Mouse (Mus musculus): ENCODE measurements around the gene Grin2c. TPM values are rescaled to one million over a fixed set of nuclear protein-coding genes. Genes with fewer than 3 reads are reported as not detected.

Grin2c gene
- total RNA-seq, 2 experiments from 2014 or later: 47.3 to 47.4 TPM

GRCm38 (mm10) chr11:115266400-115266778 lies 654 bp downstream of the Grin2c start:
- no peak for DNase-seq (ENCODE audit: extremely low spot score in 1 of 2, low spot score in 1 of 2)

GRCm38 (mm10) chr11:115265771-115266399 lies 1.2 kb downstream of the Grin2c start:
- DNase-seq (ENCODE audit: extremely low spot score in 1 of 2, low spot score in 1 of 2): no peak

GRCm38 (mm10) chr11:115264862-115265668 lies 2.0 kb downstream of the Grin2c start:
- no peak for DNase-seq (ENCODE audit: extremely low spot score in 1 of 2, low spot score in 1 of 2)

GRCm38 (mm10) chr11:115264136-115264861 lies 2.7 kb downstream of the Grin2c start:
- DNase-seq (ENCODE audit: extremely low spot score in 1 of 2, low spot score in 1 of 2): no peak

- no peak for DNase-seq (ENCODE audit: extremely low spot score in 1 of 2, low spot score in 1 of 2)
Measured at GRCm38 (mm10) chr11:115262954-115263353, 4.1 kb downstream of the Grin2c start.

- DNase-seq (ENCODE audit: extremely low spot score in 1 of 2, low spot score in 1 of 2): no peak
Measured at GRCm38 (mm10) chr11:115259134-115259533, 7.9 kb downstream of the Grin2c start.

- DNase-seq (ENCODE audit: extremely low spot score in 1 of 2, low spot score in 1 of 2): no peak
Measured at GRCm38 (mm10) chr11:115257775-115258510, 9.1 kb downstream of the Grin2c start.

- DNase-seq (ENCODE audit: extremely low spot score in 1 of 2, low spot score in 1 of 2): no peak
Measured at GRCm38 (mm10) chr11:115251258-115251657, 15.8 kb downstream of the Grin2c start.

GRCm38 (mm10) chr11:115250405-115251090 lies 16.5 kb downstream of the Grin2c start:
- no peak for DNase-seq (ENCODE audit: extremely low spot score in 1 of 2, low spot score in 1 of 2)

- no peak for DNase-seq (ENCODE audit: extremely low spot score in 1 of 2, low spot score in 1 of 2)
Measured at GRCm38 (mm10) chr11:115249721-115250404, 17.2 kb downstream of the Grin2c start.

GRCm38 (mm10) chr11:115247945-115248344 lies 19.1 kb downstream of the Grin2c start:
- no peak for DNase-seq (ENCODE audit: extremely low spot score in 1 of 2, low spot score in 1 of 2)

GRCm38 (mm10) chr11:115247240-115247639 lies 19.8 kb downstream of the Grin2c start:
- no peak for DNase-seq (ENCODE audit: extremely low spot score in 1 of 2, low spot score in 1 of 2)

- no peak for DNase-seq (ENCODE audit: extremely low spot score in 1 of 2, low spot score in 1 of 2)
Measured at GRCm38 (mm10) chr11:115246386-115246785, 20.7 kb downstream of the Grin2c start.

GRCm38 (mm10) chr11:115244840-115245239 lies 22.2 kb downstream of the Grin2c start:
- no peak for DNase-seq (ENCODE audit: extremely low spot score in 1 of 2, low spot score in 1 of 2)

GRCm38 (mm10) chr11:115243783-115244182 lies 23.3 kb downstream of the Grin2c start:
- no peak for DNase-seq (ENCODE audit: extremely low spot score in 1 of 2, low spot score in 1 of 2)

GRCm38 (mm10) chr11:115242746-115243145 lies 24.3 kb downstream of the Grin2c start:
- DNase-seq (ENCODE audit: extremely low spot score in 1 of 2, low spot score in 1 of 2): no peak

- no peak for DNase-seq (ENCODE audit: extremely low spot score in 1 of 2, low spot score in 1 of 2)
Measured at GRCm38 (mm10) chr11:115241402-115241801, 25.6 kb downstream of the Grin2c start.

- DNase-seq (ENCODE audit: extremely low spot score in 1 of 2, low spot score in 1 of 2): no peak
Measured at GRCm38 (mm10) chr11:115236570-115236969, 30.5 kb downstream of the Grin2c start.

GRCm38 (mm10) chr11:115234320-115235044 lies 32.6 kb downstream of the Grin2c start:
- no peak for DNase-seq (ENCODE audit: extremely low spot score in 1 of 2, low spot score in 1 of 2)
